Mouse (Mus musculus) erythroblast, embryonic 14.5 days (primary cell): ENCODE results near the gene Timmdc1.

ENCODE experiments used
- GATA1 ChIP-seq: IDR thresholded peaks from 2 replicates; pipeline ENCODE4 v1.6.1; 2012; ENCODE audit warnings: low read length, inconsistent platforms, mixed read lengths
- TAL1 ChIP-seq: IDR thresholded peaks from 3 replicates; pipeline ENCODE4 v1.6.1; 2012; ENCODE audit warnings: low read length, inconsistent platforms, mixed read lengths

DNA sequence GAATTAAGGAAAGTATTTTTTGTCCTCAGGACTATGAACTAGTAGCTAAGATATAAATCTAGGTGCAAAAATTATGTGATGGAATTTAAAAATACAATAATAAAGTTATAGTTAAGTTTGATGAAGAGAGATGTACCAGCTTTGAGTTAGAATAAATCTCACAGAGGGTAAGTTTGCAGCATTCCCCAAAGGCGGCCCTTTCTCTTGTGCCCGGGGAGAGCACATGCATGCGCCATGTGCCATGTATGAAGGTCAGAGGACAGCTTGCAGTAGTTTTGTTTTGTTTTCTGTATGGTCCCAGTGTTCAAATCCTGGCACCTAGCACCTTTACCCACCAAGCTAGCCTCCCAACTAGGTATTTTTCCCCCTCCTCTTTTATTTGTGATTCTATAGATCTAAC, 49.0 kb upstream of the Timmdc1 start:
- TF ChIP-seq GATA1 (no peak), TAL1 (no peak)
